Mouse (Mus musculus) embryonic fibroblast, embryonic 13.5 days (primary cell): Measurements from ENCODE around the gene 4930539E08Rik. TPM values are rescaled to one million over a fixed set of nuclear protein-coding genes. Genes with fewer than 3 reads are reported as not detected.

Experiments used
- H3K27ac ChIP-seq: 2 replicates; pipeline ENCODE4 v1.5.1; 2012; ENCODE audit warnings: low read length, control low read depth, inconsistent platforms; ENCODE audit not compliant: insufficient read depth
- H3K4me1 ChIP-seq: 2 replicates; pipeline ENCODE4 v1.6.1; 2011; ENCODE audit warnings: low read length; ENCODE audit not compliant: control insufficient read depth, insufficient read depth
- H3K4me3 ChIP-seq: 2 replicates; pipeline ENCODE4 v1.5.1; 2011; ENCODE audit warnings: mild to moderate bottlenecking, control low read depth, low read length; ENCODE audit not compliant: insufficient read depth
- CTCF ChIP-seq: IDR thresholded peaks from 2 replicates; pipeline ENCODE4 v1.5.1; 2011; ENCODE audit warnings: mild to moderate bottlenecking, control low read depth, low read length, moderate library complexity, borderline replicate concordance; ENCODE audit not compliant: insufficient read depth
- POLR2A ChIP-seq: IDR thresholded peaks from 2 replicates; pipeline ENCODE4 v1.6.1; 2011; ENCODE audit warnings: low read depth, mild to moderate bottlenecking, control low read depth, low read length, moderate library complexity
- polyA plus RNA-seq: library from polyadenylated mRNA; stranded (reverse); fragments of >200 nt; gene quantifications from 2 replicates; pipeline ENCODE4 v1.2.4, GENCODE M21; 2011; ENCODE audit warnings: low read depth; ENCODE audit not compliant: missing spikeins, insufficient read length

Gene 4930539E08Rik
- polyA plus RNA-seq, 1 experiment: not detected

GRCm38 (mm10) chr17:28913200-28913599, 1.9 kb downstream of the 4930539E08Rik start:
- Histone ChIP-seq H3K4me3 (no peak overlapping the region), H3K27ac (no peak overlapping the region), H3K4me1 (no peaks in the 10 kb centered on the region; the same call in 1 of the 2 replicates)
- TF ChIP-seq POLR2A: no peak
- no peak for TF ChIP-seq CTCF

GRCm38 (mm10) chr17:28910139-28910538, 5.0 kb downstream of the 4930539E08Rik start:
- no peak overlapping the region for H3K27ac ChIP-seq
- no peak for TF ChIP-seq POLR2A
- H3K4me1 ChIP-seq: no peaks in the 10 kb centered on the region; the same call in 1 of the 2 replicates
- H3K4me3 ChIP-seq: no peak overlapping the region

- H3K27ac ChIP-seq: no peak overlapping the region
- no peaks in the 10 kb centered on the region; the same call in 1 of the 2 replicates for H3K4me1 ChIP-seq
- no peak overlapping the region for H3K4me3 ChIP-seq
- no peak for TF ChIP-seq POLR2A
- peak; percentile 47; the same call in 1 of the 2 replicates for TF ChIP-seq CTCF
These were observed 5.7 kb downstream of the 4930539E08Rik start for GRCm38 (mm10) chr17:28909252-28909941.

GRCm38 (mm10) chr17:28907959-28908358, 7.2 kb downstream of the 4930539E08Rik start:
- no peaks in the 10 kb centered on the region; the same call in 1 of the 2 replicates for H3K4me1 ChIP-seq
- H3K27ac ChIP-seq: no peak overlapping the region
- no peak overlapping the region for H3K4me3 ChIP-seq
- TF ChIP-seq CTCF (no peak), POLR2A (no peak)

- no peak for TF ChIP-seq POLR2A
- TF ChIP-seq CTCF: no peak
- no peak overlapping the region for H3K4me3 ChIP-seq
- H3K27ac ChIP-seq: no peak overlapping the region
- H3K4me1 ChIP-seq: no peaks in the 10 kb centered on the region
These were observed 9.7 kb downstream of the 4930539E08Rik start for GRCm38 (mm10) chr17:28905377-28905916.

- Histone ChIP-seq H3K27ac (no peak overlapping the region), H3K4me1 (no peaks in the 10 kb centered on the region), H3K4me3 (no peak overlapping the region)
- TF ChIP-seq CTCF (peak; percentile 48; the same call in 1 of the 2 replicates), POLR2A (no peak)
These were observed 10.4 kb downstream of the 4930539E08Rik start for GRCm38 (mm10) chr17:28904546-28905376.

GRCm38 (mm10) chr17:28901559-28901958, 13.6 kb downstream of the 4930539E08Rik start:
- TF ChIP-seq CTCF (no peak), POLR2A (no peak)
- Histone ChIP-seq H3K4me1 (no peaks in the 10 kb centered on the region), H3K4me3 (no peak overlapping the region), H3K27ac (no peak overlapping the region)

GRCm38 (mm10) chr17:28899427-28899826, 15.7 kb downstream of the 4930539E08Rik start:
- TF ChIP-seq CTCF (no peak), POLR2A (no peak)
- Histone ChIP-seq H3K4me1 (no peaks in the 10 kb centered on the region), H3K4me3 (no peak overlapping the region), H3K27ac (no peak overlapping the region)

GRCm38 (mm10) chr17:28898249-28898648, 16.9 kb downstream of the 4930539E08Rik start:
- Histone ChIP-seq H3K4me1 (no peaks in the 10 kb centered on the region), H3K4me3 (no peak overlapping the region), H3K27ac (no peak overlapping the region)
- TF ChIP-seq POLR2A: no peak
- no peak for TF ChIP-seq CTCF

- TF ChIP-seq POLR2A: no peak
- no peak for TF ChIP-seq CTCF
- Histone ChIP-seq H3K4me3 (no peak overlapping the region), H3K27ac (no peak overlapping the region), H3K4me1 (no peaks in the 10 kb centered on the region)
These were observed 17.3 kb downstream of the 4930539E08Rik start for GRCm38 (mm10) chr17:28897817-28898216.
